Mouse (Mus musculus) liver, embryonic 15.5 days (tissue): Measurements from ENCODE around the gene Gm12790. TPM values are rescaled to one million over a fixed set of nuclear protein-coding genes. Genes with fewer than 3 reads are reported as not detected.
"Not testable (repeated sequence)": the region's sequence is repeated elsewhere in the genome, so short reads cannot be mapped to it uniquely, and the experiment has no call there.

Experiments used
- ATAC-seq: fragments of 200-750 bp; cut with Nextera tagmentation; 2 replicates; pipeline ENCODE4 v1.8.0; 2017; ENCODE audit warnings: moderate number of reproducible peaks, mild to moderate bottlenecking, moderate library complexity; ENCODE audit not compliant: insufficient read depth
- H3K27ac ChIP-seq: fragments of 300-500 bp; sonication (generic); replicated peaks from 2 replicates; pipeline ENCODE4 v1.5.1; 2015; ENCODE audit warnings: mild to moderate bottlenecking, inconsistent platforms
- H3K27me3 ChIP-seq: fragments of 300-500 bp; sonication (generic); 2 replicates; pipeline ENCODE4 v1.6.1; 2015; ENCODE audit warnings: mild to moderate bottlenecking, inconsistent platforms
- H3K36me3 ChIP-seq: fragments of 300-500 bp; sonication (generic); replicated peaks from 2 replicates; pipeline ENCODE4 v1.6.1; 2015; ENCODE audit warnings: moderate library complexity, mild to moderate bottlenecking, inconsistent platforms
- H3K4me1 ChIP-seq: fragments of 300-500 bp; sonication (generic); replicated peaks from 2 replicates; pipeline ENCODE4 v1.6.1; 2015; ENCODE audit warnings: inconsistent platforms
- H3K4me2 ChIP-seq: fragments of 300-500 bp; sonication (generic); 2 replicates; pipeline ENCODE4 v1.6.1; 2015; ENCODE audit warnings: moderate library complexity, mild to moderate bottlenecking, inconsistent platforms
- H3K4me3 ChIP-seq: fragments of 300-500 bp; sonication (generic); replicated peaks from 2 replicates; pipeline ENCODE4 v1.5.1; 2015; ENCODE audit warnings: mild to moderate bottlenecking, inconsistent platforms
- H3K9ac ChIP-seq: fragments of 300-500 bp; sonication (generic); 2 replicates; pipeline ENCODE4 v1.6.1; 2015; ENCODE audit warnings: moderate library complexity, mild to moderate bottlenecking, inconsistent platforms
- H3K9me3 ChIP-seq: fragments of 300-500 bp; sonication (generic); replicated peaks from 2 replicates; pipeline ENCODE4 v1.6.1; 2016; ENCODE audit warnings: inconsistent platforms
- WGBS: fragments of 180-500 bp; shearing (Covaris S2); methylation state at CpG from one replicate; pipeline ENCODE4 v1.1.7; 2015; ENCODE audit warnings: mixed read lengths; ENCODE audit not compliant: insufficient replicate concordance; 5-methylcytosine and 5-hydroxymethylcytosine counted together
- polyA plus RNA-seq: library from polyadenylated mRNA; unstranded; fragments of >200 nt; fragmentation: Nextera tagmentation; extraction: Ambion mirVana; gene quantifications from 2 replicates; pipeline ENCODE4 v1.2.1, GENCODE M21; 2015

Gene Gm12790
- polyA plus RNA-seq, result not detected in 2 replicates

- not testable (repeated sequence) for H3K27me3 ChIP-seq, H3K4me1 ChIP-seq, H3K4me2 ChIP-seq, ATAC-seq, H3K36me3 ChIP-seq, H3K9me3 ChIP-seq, H3K27ac ChIP-seq, H3K4me3 ChIP-seq, H3K9ac ChIP-seq
- 50% methylated on average over 1 of the region's 5 CpGs for WGBS
Observed at GRCm38 (mm10) chr4:101980949-101981348, at the start of gene Gm12790. Gene Gm12790, minus strand, starts transcription at chr4:101981049.

- H3K4me2 ChIP-seq, result no peak overlapping the region
- no peak overlapping the region for H3K9ac ChIP-seq
- H3K4me1 ChIP-seq, result no peaks in the 10 kb centered on the region
- H3K27ac ChIP-seq, result no peak overlapping the region
- H3K9me3 ChIP-seq, result no peaks in the 10 kb centered on the region
- no peaks in the 10 kb centered on the region for H3K36me3 ChIP-seq
- H3K27me3 ChIP-seq, result no peaks in the 10 kb centered on the region
- no peak overlapping the region for H3K4me3 ChIP-seq
- 55% methylated on average over 6 of the region's 6 CpGs for WGBS
- ATAC-seq, result no peak
Observed at GRCm38 (mm10) chr4:102026619-102027018, 45.8 kb upstream of the Gm12790 start.

- no peaks in the 10 kb centered on the region for H3K27me3 ChIP-seq
- ATAC-seq, result no peak
- H3K4me1 ChIP-seq, result no peaks in the 10 kb centered on the region
- H3K36me3 ChIP-seq, result no peaks in the 10 kb centered on the region
- H3K27ac ChIP-seq, result no peak overlapping the region
- WGBS, result 34% methylated on average over 15 of the region's 15 CpGs
- H3K4me3 ChIP-seq, result no peak overlapping the region
- H3K9ac ChIP-seq, result no peak overlapping the region
- H3K9me3 ChIP-seq, result no peaks in the 10 kb centered on the region
- H3K4me2 ChIP-seq, result no peak overlapping the region
Observed at GRCm38 (mm10) chr4:101998267-101998922, 17.5 kb upstream of the Gm12790 start.

GRCm38 (mm10) chr4:101997426-101997825 lies 16.6 kb upstream of the Gm12790 start:
- Histone ChIP-seq H3K9ac (no peak overlapping the region), H3K4me1 (no peaks in the 10 kb centered on the region), H3K36me3 (no peaks in the 10 kb centered on the region), H3K27ac (no peak overlapping the region), H3K9me3 (no peaks in the 10 kb centered on the region), H3K27me3 (no peaks in the 10 kb centered on the region), H3K4me3 (no peak overlapping the region), H3K4me2 (no peak overlapping the region)
- 65% methylated on average over 5 of the region's 5 CpGs for WGBS
- ATAC-seq, result no peak

GRCm38 (mm10) chr4:101986326-101986725 lies 5.5 kb upstream of the Gm12790 start, which contains the start of gene Gm12789:
Gene Gm12789, plus strand, starts transcription at chr4:101986626.
- H3K9me3 ChIP-seq, H3K4me1 ChIP-seq, H3K4me3 ChIP-seq, H3K4me2 ChIP-seq, H3K36me3 ChIP-seq, ATAC-seq, H3K27me3 ChIP-seq, H3K27ac ChIP-seq, H3K9ac ChIP-seq: not testable (repeated sequence)
- 50% methylated on average over 2 of the region's 2 CpGs for WGBS

GRCm38 (mm10) chr4:101985678-101986077 lies 4.8 kb upstream of the Gm12790 start:
- H3K36me3 ChIP-seq, result no peaks in the 10 kb centered on the region
- H3K9me3 ChIP-seq, result no peaks in the 10 kb centered on the region
- ATAC-seq, result no peak
- H3K4me2 ChIP-seq, result no peak overlapping the region
- no peak overlapping the region for H3K27ac ChIP-seq
- 47% methylated on average over 5 of the region's 5 CpGs for WGBS
- H3K4me1 ChIP-seq, result no peaks in the 10 kb centered on the region
- H3K27me3 ChIP-seq, result no peaks in the 10 kb centered on the region
- H3K4me3 ChIP-seq, result no peak overlapping the region
- H3K9ac ChIP-seq, result no peak overlapping the region

- not testable (repeated sequence) for H3K9me3 ChIP-seq, H3K27ac ChIP-seq, H3K36me3 ChIP-seq, H3K9ac ChIP-seq, ATAC-seq, H3K4me1 ChIP-seq, H3K27me3 ChIP-seq, H3K4me3 ChIP-seq, H3K4me2 ChIP-seq
- WGBS, result 52% methylated on average over 2 of the region's 2 CpGs
Observed at GRCm38 (mm10) chr4:101940107-101940506, 40.7 kb downstream of the Gm12790 start, which contains the start of gene Gm12794. Gene Gm12794, plus strand, starts transcription at chr4:101940407.

Other genes starting within 250 kb of the Gm12790 start
- gene B020004J07Rik, start 137.0 kb downstream of the Gm12790 start, polyA plus RNA-seq, result not detected in 2 replicates
- not detected in 2 replicates for gene C130073F10Rik, start 87.3 kb downstream of the Gm12790 start, polyA plus RNA-seq
- not detected in 2 replicates for gene Gm12800, start 71.9 kb downstream of the Gm12790 start, polyA plus RNA-seq
- gene Gm12794, start 40.6 kb downstream of the Gm12790 start, polyA plus RNA-seq, result not detected in 2 replicates
- not detected in 2 replicates for gene Gm12789, start 5.6 kb upstream of the Gm12790 start, polyA plus RNA-seq
- 2.5 and 3.5 TPM in 2 replicates for gene Pde4b, start 106.5 kb upstream of the Gm12790 start, polyA plus RNA-seq